Comparison of ENCODE assay signal across 8 mouse cellular contexts in genomic region chr2:39373068-39373779, GRCm38 (mm10).
DNase-seq lines count a peak whose midpoint lies in the region; ATAC-seq lines count a peak whose summit lies in the region.

No protein-coding gene starts in this region.

- no peak overlapping the region for H3K9ac ChIP-seq in hindbrain, embryonic 12.5 days

- 15% methylated on average over 7 of the region's 7 CpGs for WGBS in hindbrain, embryonic 12.5 days

- no peak overlapping the region for H3K27ac ChIP-seq in hindbrain, embryonic 12.5 days

- H3K9me3 ChIP-seq in hindbrain, embryonic 12.5 days (replicated peaks): no peaks in the 10 kb centered on the region

- no peak overlapping the region for H3K4me3 ChIP-seq in hindbrain, embryonic 12.5 days

- no peaks in the 10 kb centered on the region for H3K27me3 ChIP-seq in hindbrain, embryonic 12.5 days

- no peaks in the 10 kb centered on the region for H3K4me1 ChIP-seq in hindbrain, embryonic 12.5 days

- peak; percentile 93 for ATAC-seq in hindbrain, embryonic 12.5 days (ENCODE audit: low FRiP score)

- no peak overlapping the region for H3K4me2 ChIP-seq in hindbrain, embryonic 12.5 days (replicated peaks)

- peak; percentile 90 for DNase-seq in Muller cell, postnatal 12 days (ENCODE audit: inconsistent ontology term)
- DNase-seq in cerebellum, adult 9-11 months: peak; percentile 88
- peak; percentile 88 to 93 for DNase-seq in frontal cortex, postnatal 14 days (ENCODE audit: low spot score in 2 of 2)
- DNase-seq in layer of hippocampus, postnatal 10 days (ENCODE audit: low spot score in 2 of 2): peak; percentile 97
- DNase-seq in lung, postnatal 10 days: peak; percentile 95
- DNase-seq in retina, embryonic 14.5 days (ENCODE audit: low spot score): peak; percentile 98
- peak; percentile 85 to 88 for DNase-seq in thymus, postnatal 36 days

- no peaks in the 10 kb centered on the region for H3K36me3 ChIP-seq in hindbrain, embryonic 12.5 days
